Mouse (Mus musculus): ENCODE results near the gene Ak9.

- TF ChIP-seq CTCF (IDR thresholded peaks at IDR 0.05; ENCODE audit: control insufficient read depth, insufficient read depth, insufficient replicate concordance, low read depth, low read length), result no peak
- no peak for TF ChIP-seq POLR2A (IDR thresholded peaks at IDR 0.05; ENCODE audit: control insufficient read depth, low read depth, low read length)
Measured at GRCm38 (mm10) chr10:41460501-41460900, 156.7 kb downstream of the Ak9 start.
